Mouse (Mus musculus): ENCODE results near the gene Zbtb45. TPM values are rescaled to one million over a fixed set of nuclear protein-coding genes. Genes with fewer than 3 reads are reported as not detected.

Gene Zbtb45
- polyA plus RNA-seq, 1 experiment from 2014 or later, result 37.6 TPM

- H3K27ac ChIP-seq (replicated peaks), result peak overlapping the region; percentile 96
- H3K4me2 ChIP-seq, result peak overlapping the region; percentile 93
- ATAC-seq (ENCODE audit: low FRiP score), result no peak
- peaks cover 62% of the 10 kb centered on the region for H3K36me3 ChIP-seq
- H3K9me3 ChIP-seq (replicated peaks), result no peaks in the 10 kb centered on the region
- WGBS, result 49% methylated on average over 13 of the region's 13 CpGs
- peak overlapping the region; percentile 68 for H3K9ac ChIP-seq (replicated peaks)
- H3K27me3 ChIP-seq (replicated peaks), result no peaks in the 10 kb centered on the region
- peaks cover 46% of the 10 kb centered on the region for H3K4me1 ChIP-seq
- peak overlapping the region; percentile 62 for H3K4me3 ChIP-seq (replicated peaks)
These were observed 23.8 kb upstream of the Zbtb45 start for GRCm38 (mm10) chr7:13033451-13034147.

GRCm38 (mm10) chr7:13032541-13032940 lies 22.7 kb upstream of the Zbtb45 start:
- no peaks in the 10 kb centered on the region for H3K9me3 ChIP-seq (replicated peaks)
- no peak overlapping the region for H3K27ac ChIP-seq (replicated peaks)
- H3K4me3 ChIP-seq (replicated peaks), result no peak overlapping the region
- peaks cover 73% of the 10 kb centered on the region for H3K36me3 ChIP-seq
- H3K27me3 ChIP-seq (replicated peaks), result no peaks in the 10 kb centered on the region
- no peak for ATAC-seq (ENCODE audit: low FRiP score)
- H3K4me2 ChIP-seq, result no peak overlapping the region
- H3K9ac ChIP-seq (replicated peaks), result 0 out of 2 replicates have a peak overlapping the region, but pooled peaks have one; percentile 10
- H3K4me1 ChIP-seq, result peaks cover 44% of the 10 kb centered on the region
- WGBS, result 96% methylated on average over 7 of the region's 7 CpGs

- Histone ChIP-seq H3K27me3 (replicated peaks) (no peaks in the 10 kb centered on the region), H3K4me1 (peaks cover 46% of the 10 kb centered on the region), H3K9me3 (replicated peaks) (no peaks in the 10 kb centered on the region), H3K27ac (replicated peaks) (no peak overlapping the region), H3K4me3 (replicated peaks) (no peak overlapping the region; the same call in 1 of the 2 replicates), H3K4me2 (no peak overlapping the region), H3K36me3 (peaks cover 78% of the 10 kb centered on the region), H3K9ac (replicated peaks) (0 out of 2 replicates have a peak overlapping the region, but pooled peaks have one; percentile 10)
- 90% methylated on average over 2 of the region's 2 CpGs for WGBS
- no peak for ATAC-seq (ENCODE audit: low FRiP score)
These were observed 22.1 kb upstream of the Zbtb45 start for GRCm38 (mm10) chr7:13031983-13032382.

GRCm38 (mm10) chr7:13031069-13031468 lies 21.2 kb upstream of the Zbtb45 start:
- no peaks in the 10 kb centered on the region for H3K27me3 ChIP-seq (replicated peaks)
- H3K36me3 ChIP-seq, result peaks cover 83% of the 10 kb centered on the region
- no peak overlapping the region for H3K27ac ChIP-seq (replicated peaks)
- no peak overlapping the region for H3K9ac ChIP-seq (replicated peaks)
- no peaks in the 10 kb centered on the region for H3K9me3 ChIP-seq (replicated peaks)
- WGBS, result 66% methylated on average over 5 of the region's 5 CpGs
- H3K4me1 ChIP-seq, result peaks cover 46% of the 10 kb centered on the region
- H3K4me2 ChIP-seq, result no peak overlapping the region
- no peak for ATAC-seq (ENCODE audit: low FRiP score)
- H3K4me3 ChIP-seq (replicated peaks), result no peak overlapping the region

- Histone ChIP-seq H3K36me3 (peaks cover 74% of the 10 kb centered on the region), H3K4me1 (peaks cover 39% of the 10 kb centered on the region), H3K9ac (replicated peaks) (no peak overlapping the region), H3K4me2 (no peak overlapping the region), H3K4me3 (replicated peaks) (no peak overlapping the region), H3K9me3 (replicated peaks) (no peaks in the 10 kb centered on the region), H3K27me3 (replicated peaks) (no peaks in the 10 kb centered on the region), H3K27ac (replicated peaks) (no peak overlapping the region)
- no peak for ATAC-seq (ENCODE audit: low FRiP score)
- WGBS, result 93% methylated on average over 4 of the region's 4 CpGs
These were observed 19.2 kb upstream of the Zbtb45 start for GRCm38 (mm10) chr7:13028986-13029385.

- no peaks in the 10 kb centered on the region for H3K9me3 ChIP-seq (replicated peaks)
- no peaks in the 10 kb centered on the region for H3K27me3 ChIP-seq (replicated peaks)
- peaks cover 33% of the 10 kb centered on the region for H3K4me1 ChIP-seq
- no peak for ATAC-seq (ENCODE audit: low FRiP score)
- 31% methylated on average over 4 of the region's 4 CpGs for WGBS
- H3K4me2 ChIP-seq, result peak overlapping the region; percentile 93
- H3K36me3 ChIP-seq, result peaks cover 50% of the 10 kb centered on the region
- peak overlapping the region; percentile 78 for H3K4me3 ChIP-seq (replicated peaks)
- peak overlapping the region; percentile 99 for H3K27ac ChIP-seq (replicated peaks)
- peak overlapping the region; percentile 94 for H3K9ac ChIP-seq (replicated peaks)
These were observed 15.8 kb upstream of the Zbtb45 start for GRCm38 (mm10) chr7:13025511-13026112.

- ATAC-seq (ENCODE audit: low FRiP score), result peak; percentile 73
- Histone ChIP-seq H3K4me3 (replicated peaks) (peak overlapping the region; percentile 78), H3K9me3 (replicated peaks) (no peaks in the 10 kb centered on the region), H3K27me3 (replicated peaks) (no peaks in the 10 kb centered on the region), H3K36me3 (peaks cover 41% of the 10 kb centered on the region), H3K4me2 (peak overlapping the region; percentile 93), H3K4me1 (peaks cover 33% of the 10 kb centered on the region), H3K9ac (replicated peaks) (peak overlapping the region; percentile 94), H3K27ac (replicated peaks) (peak overlapping the region; percentile 99)
- WGBS, result 0% methylated on average over 29 of the region's 44 CpGs
These were observed 15.0 kb upstream of the Zbtb45 start for GRCm38 (mm10) chr7:13024805-13025204.

GRCm38 (mm10) chr7:13023928-13024731 lies 14.3 kb upstream of the Zbtb45 start:
- peak overlapping the region; percentile 94 for H3K9ac ChIP-seq (replicated peaks)
- peak; percentile 89 for ATAC-seq (ENCODE audit: low FRiP score)
- peak overlapping the region; percentile 99 for H3K27ac ChIP-seq (replicated peaks)
- WGBS, result under 1% methylated on average over 74 of the region's 95 CpGs
- H3K4me2 ChIP-seq, result peak overlapping the region; percentile 93
- no peaks in the 10 kb centered on the region for H3K27me3 ChIP-seq (replicated peaks)
- H3K36me3 ChIP-seq, result peaks cover 35% of the 10 kb centered on the region
- peaks cover 33% of the 10 kb centered on the region for H3K4me1 ChIP-seq
- peak overlapping the region; percentile 78 for H3K4me3 ChIP-seq (replicated peaks)
- no peaks in the 10 kb centered on the region for H3K9me3 ChIP-seq (replicated peaks)

GRCm38 (mm10) chr7:13022773-13023535 lies 13.1 kb upstream of the Zbtb45 start:
- H3K27ac ChIP-seq (replicated peaks), result peak overlapping the region; percentile 99
- peak overlapping the region; percentile 93 for H3K4me2 ChIP-seq
- WGBS, result 2% methylated on average over 31 of the region's 31 CpGs
- H3K4me1 ChIP-seq, result peaks cover 33% of the 10 kb centered on the region
- H3K9me3 ChIP-seq (replicated peaks), result no peaks in the 10 kb centered on the region
- ATAC-seq (ENCODE audit: low FRiP score), result peak; percentile 23
- H3K27me3 ChIP-seq (replicated peaks), result no peaks in the 10 kb centered on the region
- H3K9ac ChIP-seq (replicated peaks), result peak overlapping the region; percentile 94
- peak overlapping the region; percentile 78 for H3K4me3 ChIP-seq (replicated peaks)
- H3K36me3 ChIP-seq, result peaks cover 23% of the 10 kb centered on the region

GRCm38 (mm10) chr7:13015217-13015616 lies 5.4 kb upstream of the Zbtb45 start:
- H3K27me3 ChIP-seq (replicated peaks), result no peaks in the 10 kb centered on the region
- H3K9me3 ChIP-seq (replicated peaks), result no peaks in the 10 kb centered on the region
- H3K9ac ChIP-seq (replicated peaks), result no peak overlapping the region
- peaks cover 6% of the 10 kb centered on the region for H3K4me1 ChIP-seq
- no peak overlapping the region for H3K4me3 ChIP-seq (replicated peaks)
- H3K27ac ChIP-seq (replicated peaks), result no peak overlapping the region
- H3K36me3 ChIP-seq, result no peaks in the 10 kb centered on the region
- 81% methylated on average over 1 of the region's 1 CpGs for WGBS
- ATAC-seq (ENCODE audit: low FRiP score), result no peak
- no peak overlapping the region for H3K4me2 ChIP-seq

- no peaks in the 10 kb centered on the region for H3K27me3 ChIP-seq (replicated peaks)
- no peaks in the 10 kb centered on the region for H3K9me3 ChIP-seq (replicated peaks)
- H3K9ac ChIP-seq (replicated peaks), result no peak overlapping the region
- no peaks in the 10 kb centered on the region for H3K36me3 ChIP-seq
- H3K27ac ChIP-seq (replicated peaks), result no peak overlapping the region
- ATAC-seq (ENCODE audit: low FRiP score), result no peak
- no peak overlapping the region for H3K4me2 ChIP-seq
- 34% methylated on average over 6 of the region's 6 CpGs for WGBS
- H3K4me1 ChIP-seq, result peaks cover 7% of the 10 kb centered on the region
- H3K4me3 ChIP-seq (replicated peaks), result no peak overlapping the region
These were observed 4.5 kb upstream of the Zbtb45 start for GRCm38 (mm10) chr7:13014275-13014839.
